18 mouse cellular contexts compared by ENCODE assay signal in the genomic region with DNA sequence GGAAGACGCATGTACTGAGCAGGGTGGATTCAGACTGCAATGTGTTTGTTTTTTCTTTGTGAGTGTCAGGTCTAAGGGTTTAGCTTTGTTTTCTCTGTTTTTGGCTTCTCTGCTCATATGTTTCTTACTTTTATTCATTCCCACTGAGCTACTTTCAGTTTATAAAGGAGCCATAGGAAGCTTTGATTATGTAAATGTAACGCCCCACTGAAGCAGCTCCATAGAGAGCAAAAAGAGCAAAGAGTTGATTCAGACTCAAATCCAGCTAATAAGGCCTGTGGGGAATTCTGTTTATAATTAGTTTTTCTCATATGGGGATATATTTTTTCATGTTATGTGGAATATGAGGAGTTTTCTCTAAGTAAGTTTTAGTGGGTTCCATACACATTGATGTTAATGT.
"Had no signal": no experiment of that assay in that cellular context is flagged by ENCODE, and none has a peak within 500 bp of the region (broad histone marks: within the 10 kb centered on the region; RNA-seq: fewer than 3 reads in every experiment).

No protein-coding gene starts in this region.

- H3K9ac ChIP-seq: liver, embryonic 13.5 days; liver, embryonic 15.5 days; liver, postnatal 0 days; lung, embryonic 15.5 days; neural tube, embryonic 12.5 days; stomach, embryonic 15.5 days had no signal

- H3K27ac ChIP-seq: liver, embryonic 13.5 days; liver, embryonic 15.5 days; lung, embryonic 15.5 days; macrophage; neural tube, embryonic 12.5 days; stomach, embryonic 15.5 days; stomach, postnatal 0 days had no signal

- H3K4me2 ChIP-seq: liver, embryonic 11.5 days; liver, embryonic 13.5 days; liver, embryonic 15.5 days; lung, embryonic 15.5 days; neural tube, embryonic 12.5 days; stomach, embryonic 15.5 days had no signal

- ATAC-seq: liver, postnatal 0 days; lung, postnatal 0 days had no signal

- H3K9me3 ChIP-seq: liver, embryonic 13.5 days; liver, embryonic 15.5 days; lung, embryonic 15.5 days; megakaryocyte, embryonic 14.5 days; neural tube, embryonic 12.5 days; stomach, embryonic 15.5 days had no signal

- H3K4me1 ChIP-seq: liver, embryonic 13.5 days; liver, embryonic 15.5 days; lung, embryonic 15.5 days; megakaryocyte, embryonic 14.5 days; neural tube, embryonic 12.5 days; stomach, embryonic 15.5 days had no signal

- H3K4me3 ChIP-seq: liver, embryonic 13.5 days; liver, embryonic 15.5 days; lung, embryonic 15.5 days; megakaryocyte, embryonic 14.5 days; neural tube, embryonic 12.5 days; stomach, embryonic 15.5 days had no signal

- H3K36me3 ChIP-seq: liver, embryonic 13.5 days; liver, embryonic 15.5 days; lung, embryonic 15.5 days; neural tube, embryonic 12.5 days; stomach, embryonic 15.5 days had no signal

- H3K27me3 ChIP-seq: liver, embryonic 13.5 days; liver, embryonic 15.5 days; lung, embryonic 15.5 days; megakaryocyte, embryonic 14.5 days; neural tube, embryonic 12.5 days; stomach, embryonic 15.5 days had no signal

- DNase-seq: liver, embryonic 13.5 days; liver, postnatal 0 days; lung, adult 2 months; lung, postnatal 14 days; lung, postnatal 36 days; right cerebral cortex, postnatal 14 days; thymus, adult 2 months; thymus, postnatal 25 days; thymus, postnatal 4 days had no signal
